Mouse (Mus musculus): ENCODE measurements at regions not wholly inside any gene's neighbourhood (a gene's known extent, or its start where the extent isn't known, plus 50 kb on each side); places are given as distances from the start of the nearest gene placed in this dataset.

GRCm38 (mm10) chr6:121560852-121561251 lies 74.3 kb upstream of the A2m start:
- TF ChIP-seq CTCF (IDR thresholded peaks at IDR 0.05; ENCODE audit: borderline replicate concordance, control insufficient read depth, extremely low read depth, insufficient read depth, low read length, poor library complexity): no peak
- TF ChIP-seq POLR2A (IDR thresholded peaks at IDR 0.05; ENCODE audit: control insufficient read depth, extremely low read depth, insufficient read depth, low read length, poor library complexity): no peak
